Mouse (Mus musculus): Measurements from ENCODE around the gene Znrd1as. TPM values are rescaled to one million over a fixed set of nuclear protein-coding genes. Genes with fewer than 3 reads are reported as not detected.
"Not testable (repeated sequence)": the region's sequence is repeated elsewhere in the genome, so short reads cannot be mapped to it uniquely, and the experiment has no call there.

Znrd1as gene
- polyA plus RNA-seq, 1 experiment from 2014 or later, result 10.6 TPM

DNA sequence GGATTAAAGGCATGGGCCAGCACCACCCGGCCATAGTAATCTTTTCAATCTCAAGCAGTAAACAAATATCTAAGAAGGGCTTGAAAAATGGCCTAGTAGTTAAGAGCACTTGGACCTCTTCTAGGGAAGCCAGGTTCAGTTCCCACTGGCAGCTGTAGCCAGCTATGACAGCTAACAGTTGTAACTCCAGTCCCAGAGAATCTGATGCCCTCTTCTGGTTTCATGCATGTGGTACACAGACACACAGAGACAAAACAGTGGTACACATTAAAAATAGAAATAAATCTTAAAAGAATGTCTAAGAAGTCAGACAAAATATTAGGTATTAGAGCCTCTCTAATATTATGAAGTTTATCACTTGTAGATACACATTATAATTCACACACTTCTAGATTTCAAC lies 2.7 kb downstream of the Znrd1as start:
- H3K4me1 ChIP-seq, result peaks cover 20% of the 10 kb centered on the region
- no peak for DNase-seq (ENCODE audit: low spot score)
- no peak overlapping the region for H3K4me3 ChIP-seq
- 85% methylated on average over 1 of the region's 1 CpGs for WGBS
- H3K36me3 ChIP-seq, result peaks cover 8% of the 10 kb centered on the region
- no peak overlapping the region for H3K27ac ChIP-seq (replicated peaks)
- no peaks in the 10 kb centered on the region for H3K27me3 ChIP-seq (ENCODE audit: low read depth, poor library complexity, severe bottlenecking)
- no peaks in the 10 kb centered on the region for H3K9me3 ChIP-seq (replicated peaks)

DNA sequence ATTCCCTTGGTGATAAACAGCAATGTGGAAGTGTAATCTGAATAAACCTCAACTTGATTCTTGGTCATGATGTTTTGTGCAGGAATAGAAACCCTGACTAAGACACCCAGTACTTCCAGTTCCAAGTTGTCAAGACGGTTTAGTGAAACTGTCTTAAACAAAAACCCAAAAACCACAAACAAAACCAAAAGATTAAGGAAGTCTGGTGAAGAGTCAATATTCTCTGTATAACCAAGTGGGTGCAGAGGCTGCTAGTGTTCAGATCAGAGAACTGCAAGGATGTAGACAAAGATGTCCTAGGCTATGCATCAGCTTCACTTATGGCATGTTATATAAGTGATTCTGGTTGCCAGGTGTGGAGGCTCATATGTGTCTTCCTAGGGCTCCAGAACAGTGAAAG lies 8.5 kb downstream of the Znrd1as start:
- H3K9me3 ChIP-seq (replicated peaks), result no peaks in the 10 kb centered on the region
- H3K4me3 ChIP-seq, result no peak overlapping the region
- 78% methylated on average over 1 of the region's 1 CpGs for WGBS
- H3K36me3 ChIP-seq, result no peaks in the 10 kb centered on the region
- no peaks in the 10 kb centered on the region for H3K27me3 ChIP-seq (ENCODE audit: low read depth, poor library complexity, severe bottlenecking)
- no peak for DNase-seq (ENCODE audit: low spot score)
- H3K27ac ChIP-seq (replicated peaks), result no peak overlapping the region
- no peaks in the 10 kb centered on the region for H3K4me1 ChIP-seq

DNA sequence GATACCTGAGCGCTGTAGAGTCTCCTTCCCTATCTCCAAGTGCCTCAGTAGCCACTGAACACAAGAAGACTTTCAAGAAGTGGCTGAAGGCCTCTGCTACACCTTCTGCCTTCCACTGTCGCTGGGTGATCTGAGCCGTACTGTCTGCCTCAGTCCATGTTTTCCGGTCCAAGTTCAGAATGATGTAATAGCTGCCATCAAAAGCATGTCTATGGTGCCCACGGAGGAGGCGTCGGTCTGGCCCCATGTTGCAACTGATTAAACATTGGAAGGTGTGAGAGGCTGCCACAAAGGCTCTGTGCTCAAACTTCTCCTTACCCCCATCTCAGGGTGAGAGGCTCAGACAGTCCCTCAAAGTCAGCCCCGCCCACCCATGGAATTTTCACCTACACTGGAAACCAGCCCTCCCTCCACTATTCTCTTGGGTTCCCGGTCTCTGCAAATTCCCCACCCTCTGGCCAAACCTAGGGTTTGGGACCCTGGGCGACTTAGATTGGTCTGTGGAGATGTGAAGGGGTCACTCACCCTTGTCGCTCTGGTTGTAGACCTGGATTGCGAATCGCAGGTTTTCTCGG lies 12.0 kb downstream of the Znrd1as start:
- WGBS, result 83% methylated on average over 14 of the region's 14 CpGs
- Histone ChIP-seq H3K9me3 (replicated peaks) (no peaks in the 10 kb centered on the region), H3K27ac (replicated peaks) (no peak overlapping the region), H3K4me3 (no peak overlapping the region), H3K27me3 (ENCODE audit: low read depth, poor library complexity, severe bottlenecking) (no peaks in the 10 kb centered on the region), H3K4me1 (no peaks in the 10 kb centered on the region), H3K36me3 (no peaks in the 10 kb centered on the region)
- no peak for DNase-seq (ENCODE audit: low spot score)

DNA sequence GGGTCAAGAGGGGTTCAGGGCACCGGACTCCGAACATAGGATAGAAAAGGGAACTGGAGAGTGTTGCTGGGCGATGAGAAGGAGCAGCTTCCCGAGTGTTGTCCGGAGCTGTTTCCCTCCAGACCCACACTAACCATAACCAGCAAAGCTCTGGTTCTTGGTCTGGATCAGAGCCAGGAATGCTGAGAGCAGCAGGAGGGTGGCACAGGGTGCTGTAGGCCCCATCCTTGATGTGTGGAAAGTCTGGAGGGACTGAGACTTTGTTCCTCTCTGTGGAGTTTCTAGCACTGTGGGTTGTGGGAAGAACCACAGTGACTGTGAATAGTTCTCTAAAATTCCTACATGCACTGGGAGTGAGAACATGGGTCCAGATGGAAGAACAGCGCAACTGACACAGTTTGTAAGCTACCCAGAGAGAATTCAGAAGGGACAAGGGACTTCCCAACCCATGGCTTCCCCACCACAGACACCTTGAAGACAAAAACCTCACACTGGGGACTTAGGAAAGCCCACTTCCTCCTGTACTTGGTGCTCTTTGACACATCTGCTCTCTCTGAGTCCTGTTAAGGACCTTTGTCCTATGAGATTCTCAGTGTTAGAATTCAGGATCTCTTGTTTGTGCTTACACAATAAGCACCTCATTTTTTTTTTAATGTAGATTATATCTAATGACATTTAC lies 12.9 kb downstream of the Znrd1as start:
- no peaks in the 10 kb centered on the region for H3K36me3 ChIP-seq
- no peak overlapping the region for H3K27ac ChIP-seq (replicated peaks)
- no peaks in the 10 kb centered on the region for H3K4me1 ChIP-seq
- no peak for DNase-seq (ENCODE audit: low spot score)
- 91% methylated on average over 6 of the region's 6 CpGs for WGBS
- no peaks in the 10 kb centered on the region for H3K9me3 ChIP-seq (replicated peaks)
- H3K4me3 ChIP-seq, result no peak overlapping the region
- H3K27me3 ChIP-seq (ENCODE audit: low read depth, poor library complexity, severe bottlenecking), result no peaks in the 10 kb centered on the region

DNA sequence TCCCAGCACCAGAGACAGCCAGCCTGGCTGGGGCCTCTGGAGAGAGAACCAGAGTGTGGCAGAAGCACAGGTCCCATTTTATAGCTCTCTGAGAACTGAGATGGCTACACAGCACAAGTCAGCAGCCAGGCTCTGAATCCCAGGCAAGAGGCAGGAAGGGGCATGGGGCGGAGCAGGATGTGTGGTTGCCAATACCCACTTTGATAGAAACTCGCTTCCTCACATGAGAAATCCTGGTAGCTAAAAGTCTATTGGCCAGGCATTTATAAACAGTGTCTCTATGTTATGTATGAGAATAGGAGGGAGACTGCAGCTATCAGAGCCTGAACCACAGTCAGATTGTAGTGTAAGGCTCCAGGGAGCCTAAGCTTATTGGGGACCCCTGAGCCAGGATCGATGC lies 14.4 kb downstream of the Znrd1as start:
- Histone ChIP-seq H3K27ac (replicated peaks) (no peak overlapping the region), H3K4me1 (no peaks in the 10 kb centered on the region), H3K9me3 (replicated peaks) (no peaks in the 10 kb centered on the region), H3K27me3 (ENCODE audit: low read depth, poor library complexity, severe bottlenecking) (0 out of 2 replicates have a peak, but pooled peaks cover 5% of the 10 kb centered on the region), H3K36me3 (no peaks in the 10 kb centered on the region), H3K4me3 (no peak overlapping the region)
- DNase-seq (ENCODE audit: low spot score), result no peak
- WGBS, result 82% methylated on average over 3 of the region's 3 CpGs

DNA sequence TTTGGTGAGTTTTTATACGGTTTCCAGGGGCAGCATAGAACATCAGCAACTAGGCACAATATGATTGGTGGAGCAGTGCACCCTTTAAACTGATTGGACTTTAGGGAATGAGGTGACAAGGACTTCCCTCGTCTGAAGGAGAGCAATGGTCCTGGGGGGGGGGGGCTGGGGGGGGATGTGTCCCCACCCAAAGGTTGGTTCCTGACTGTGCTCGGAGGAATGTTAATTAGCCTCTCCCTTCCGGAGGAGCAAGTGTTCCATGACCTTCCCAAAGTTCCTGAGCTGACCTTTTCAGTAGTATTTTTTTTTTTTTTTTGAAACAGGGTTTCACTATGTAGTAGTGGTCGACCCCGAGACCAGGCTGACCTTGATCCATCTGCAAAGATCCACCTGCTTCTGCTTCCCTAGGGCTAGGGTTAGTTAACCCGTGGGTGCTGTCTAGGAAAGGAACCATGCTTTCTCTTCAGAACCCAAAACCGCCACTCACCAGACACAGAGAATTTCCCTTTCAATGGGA lies 14.9 kb downstream of the Znrd1as start:
- H3K9me3 ChIP-seq (replicated peaks), result no peaks in the 10 kb centered on the region
- 84% methylated on average over 8 of the region's 8 CpGs for WGBS
- no peaks in the 10 kb centered on the region for H3K36me3 ChIP-seq
- no peaks in the 10 kb centered on the region for H3K4me1 ChIP-seq
- peaks cover 6% of the 10 kb centered on the region for H3K27me3 ChIP-seq (ENCODE audit: low read depth, poor library complexity, severe bottlenecking)
- no peak overlapping the region for H3K4me3 ChIP-seq
- no peak for DNase-seq (ENCODE audit: low spot score)
- no peak overlapping the region for H3K27ac ChIP-seq (replicated peaks)

DNA sequence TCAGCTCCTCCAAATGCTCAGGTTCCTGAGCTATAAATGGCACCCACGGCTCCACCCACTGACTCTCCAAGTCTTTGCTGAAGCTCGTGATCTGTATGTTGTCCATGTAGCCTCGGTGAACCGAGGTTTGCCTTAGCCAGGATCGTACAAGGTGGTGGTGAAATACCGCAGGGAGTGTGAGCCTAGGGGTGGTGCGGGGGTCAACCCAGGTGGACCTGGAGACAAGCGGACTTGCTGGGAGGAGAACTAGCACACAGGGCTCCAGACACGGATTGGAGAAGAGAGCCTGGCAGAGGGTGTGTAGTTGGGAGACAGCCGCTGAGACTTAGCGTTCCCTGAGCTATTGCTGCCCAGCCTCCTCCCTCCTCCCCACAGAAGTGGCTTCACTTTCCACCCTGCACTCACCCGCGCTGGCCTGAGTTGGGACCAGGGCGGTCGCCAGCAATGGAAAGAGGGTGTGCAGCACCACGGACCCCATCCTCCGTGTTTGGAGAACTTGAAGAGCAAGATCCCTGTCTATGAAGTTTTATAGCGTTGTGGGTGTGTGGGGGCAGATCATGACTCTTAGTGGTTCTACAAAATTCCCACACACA lies 22.9 kb downstream of the Znrd1as start, which contains the start of gene 2410137M14Rik:
Gene 2410137M14Rik, minus strand, starts transcription at position 17 of the 593 bp plus-strand sequence.
- Histone ChIP-seq H3K4me1 (peaks cover 23% of the 10 kb centered on the region), H3K9me3 (replicated peaks) (no peaks in the 10 kb centered on the region), H3K27me3 (ENCODE audit: low read depth, poor library complexity, severe bottlenecking) (peaks cover 66% of the 10 kb centered on the region), H3K4me3 (peak within 1 kb of the TSS; percentile 30), H3K36me3 (no peaks in the 10 kb centered on the region), H3K27ac (replicated peaks) (0 out of 2 replicates have a peak within 1 kb of the TSS, but pooled peaks have one; percentile 1)
- no peak for DNase-seq (ENCODE audit: low spot score)
- WGBS, result 14% methylated on average over 18 of the region's 18 CpGs

DNA sequence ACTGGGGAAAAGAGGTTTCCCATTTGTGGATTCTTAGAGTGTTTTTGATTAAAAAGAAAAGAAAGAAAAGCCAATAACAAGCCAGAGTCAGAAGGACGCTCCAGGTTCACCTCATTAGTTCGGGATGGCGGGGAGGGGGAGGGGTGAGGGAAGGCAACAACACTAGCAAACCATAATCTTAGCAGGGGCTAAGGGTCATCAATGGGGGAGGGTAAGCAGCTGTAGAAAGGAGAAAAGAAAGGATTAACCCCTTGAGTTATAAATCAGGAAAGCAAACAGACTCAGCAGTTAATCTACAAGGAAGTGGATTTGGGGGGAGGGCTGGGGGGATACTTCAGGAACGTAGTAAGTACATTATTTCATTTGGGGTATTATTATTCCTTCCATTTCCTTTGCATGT lies 23.5 kb downstream of the Znrd1as start:
- Histone ChIP-seq H3K4me1 (peaks cover 23% of the 10 kb centered on the region), H3K27ac (replicated peaks) (no peak overlapping the region), H3K9me3 (replicated peaks) (no peaks in the 10 kb centered on the region), H3K4me3 (peak overlapping the region; percentile 30), H3K27me3 (ENCODE audit: low read depth, poor library complexity, severe bottlenecking) (peaks cover 72% of the 10 kb centered on the region), H3K36me3 (no peaks in the 10 kb centered on the region)
- WGBS, result 4% methylated on average over 4 of the region's 4 CpGs
- peak; percentile 47 for DNase-seq (ENCODE audit: low spot score)

DNA sequence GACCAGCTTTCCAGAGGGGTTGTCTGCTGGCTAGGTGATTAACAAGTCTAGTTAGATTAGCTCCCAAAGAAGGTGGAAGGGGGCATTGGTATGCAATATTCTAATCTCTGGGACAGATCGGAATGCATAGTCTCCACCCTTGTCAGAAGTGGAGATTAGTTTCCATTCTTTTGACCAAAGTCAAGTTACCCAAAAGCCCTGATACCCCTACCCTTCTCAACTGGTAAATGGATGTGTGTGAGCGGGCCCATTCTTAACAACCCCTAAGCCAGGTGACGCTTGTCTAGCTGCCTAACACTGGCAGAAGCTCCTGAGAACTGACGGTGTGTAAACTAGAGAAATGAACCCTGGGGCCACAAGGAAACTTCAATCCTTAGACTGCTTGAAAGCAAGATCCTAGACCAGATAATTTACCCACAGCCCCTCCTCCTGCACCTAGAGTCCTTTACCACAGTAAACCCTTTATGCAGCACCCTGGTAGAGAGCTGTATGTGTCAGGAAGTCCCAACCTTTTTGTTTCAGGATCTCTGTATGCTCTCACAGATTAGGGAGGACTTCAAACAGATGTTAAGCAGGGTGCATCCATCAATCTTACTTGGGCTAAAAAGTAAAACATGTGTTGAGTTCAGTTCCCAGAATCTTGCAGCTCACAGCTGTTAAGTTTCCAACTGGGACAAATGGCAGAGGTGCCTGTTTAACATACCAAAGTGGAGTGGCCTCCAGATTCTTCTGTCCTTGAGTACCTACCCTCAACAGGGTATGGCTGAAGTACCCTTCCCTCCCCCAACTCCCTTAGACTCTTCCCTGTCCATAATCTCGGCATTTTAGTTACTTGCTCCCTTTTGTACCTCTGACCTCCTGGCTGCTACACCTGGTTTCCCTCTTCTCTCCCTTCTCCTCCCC lies 24.1 kb downstream of the Znrd1as start:
- H3K36me3 ChIP-seq, result no peaks in the 10 kb centered on the region
- 31% methylated on average over 5 of the region's 5 CpGs for WGBS
- peak overlapping the region; percentile 30; the same call in 1 of the 2 replicates for H3K4me3 ChIP-seq
- peaks cover 74% of the 10 kb centered on the region for H3K27me3 ChIP-seq (ENCODE audit: low read depth, poor library complexity, severe bottlenecking)
- no peak overlapping the region for H3K27ac ChIP-seq (replicated peaks)
- no peak for DNase-seq (ENCODE audit: low spot score)
- no peaks in the 10 kb centered on the region for H3K9me3 ChIP-seq (replicated peaks)
- H3K4me1 ChIP-seq, result peaks cover 23% of the 10 kb centered on the region

DNA sequence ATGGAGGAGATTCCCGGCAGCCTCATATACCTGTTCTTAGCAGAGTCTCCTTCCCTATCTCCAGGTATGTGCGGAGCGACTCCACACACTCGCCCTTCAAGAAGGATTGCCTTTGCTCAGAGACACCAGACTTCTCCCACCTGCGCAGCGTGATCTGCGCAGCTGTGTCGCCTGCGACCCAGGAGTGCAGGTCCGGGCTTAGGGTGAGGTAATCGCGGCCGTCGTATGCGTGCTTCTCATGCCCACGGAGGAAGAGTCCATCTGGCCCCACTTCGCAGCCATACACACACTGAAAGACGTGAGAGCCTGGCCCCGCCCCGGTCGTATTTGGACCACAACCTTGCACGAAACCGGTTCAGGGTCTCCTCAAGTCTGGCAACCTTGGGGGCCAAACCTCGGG lies 30.1 kb downstream of the Znrd1as start:
- DNase-seq (ENCODE audit: low spot score), result no peak
- Histone ChIP-seq H3K27me3 (ENCODE audit: low read depth, poor library complexity, severe bottlenecking) (peaks cover 66% of the 10 kb centered on the region), H3K4me3 (peak overlapping the region; percentile 28), H3K9me3 (replicated peaks) (no peaks in the 10 kb centered on the region), H3K36me3 (no peaks in the 10 kb centered on the region), H3K27ac (replicated peaks) (no peak overlapping the region), H3K4me1 (peaks cover 6% of the 10 kb centered on the region; the same call in 1 of the 2 replicates)
- 4% methylated on average over 24 of the region's 24 CpGs for WGBS

DNA sequence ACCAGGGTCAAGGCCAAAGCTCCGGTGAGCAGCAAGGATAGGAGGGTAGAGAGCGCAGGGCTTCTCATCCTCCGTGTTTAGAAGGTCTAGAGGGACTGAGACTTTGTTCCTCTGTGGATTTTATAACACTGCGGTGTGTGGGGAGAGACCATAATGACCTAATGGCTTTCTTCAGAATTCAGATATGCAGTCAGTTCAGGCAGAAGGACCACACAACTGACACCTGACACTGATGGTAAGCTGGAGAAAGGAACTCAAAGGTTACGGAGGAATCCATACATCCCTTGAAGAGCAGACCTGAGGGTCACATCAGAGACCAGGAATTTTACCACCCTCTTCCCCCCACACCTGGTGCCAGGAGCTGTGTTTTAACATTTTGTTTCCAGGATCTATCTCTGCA lies 31.0 kb downstream of the Znrd1as start, which contains the start of gene H2-M5:
Gene H2-M5, minus strand, starts transcription at position 101 of the 400 bp plus-strand sequence.
- no peaks in the 10 kb centered on the region for H3K36me3 ChIP-seq
- H3K4me1 ChIP-seq, result peaks cover 6% of the 10 kb centered on the region; the same call in 1 of the 2 replicates
- H3K27ac ChIP-seq (replicated peaks), result no peak within 1 kb of the TSS
- H3K27me3 ChIP-seq (ENCODE audit: low read depth, poor library complexity, severe bottlenecking), result peaks cover 58% of the 10 kb centered on the region
- DNase-seq (ENCODE audit: low spot score), result no peak
- H3K4me3 ChIP-seq, result peak within 1 kb of the TSS; percentile 28
- 18% methylated on average over 5 of the region's 5 CpGs for WGBS
- H3K9me3 ChIP-seq (replicated peaks), result no peaks in the 10 kb centered on the region

DNA sequence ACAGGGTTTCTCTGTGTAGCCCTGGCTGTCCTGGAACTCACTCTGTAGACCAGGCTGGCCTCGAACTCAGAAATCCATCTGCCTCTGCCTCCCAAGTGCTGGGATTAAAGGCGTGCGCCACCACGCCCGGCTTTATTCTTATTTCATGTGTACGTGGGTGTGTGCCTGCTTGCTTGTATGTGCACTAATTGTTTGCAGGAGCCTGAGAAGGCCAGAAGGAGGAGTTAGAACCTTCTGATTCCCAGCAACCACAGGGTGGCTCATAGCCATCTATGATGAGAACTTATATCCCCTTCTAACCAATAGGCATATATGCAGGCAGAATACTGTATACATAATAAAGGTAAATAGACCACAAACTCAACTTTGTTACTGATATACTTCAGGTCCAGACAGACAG lies 32.2 kb downstream of the Znrd1as start:
- DNase-seq (ENCODE audit: low spot score), result not testable (repeated sequence)
- 88% methylated on average over 6 of the region's 6 CpGs for WGBS

More for the DNA sequence above, 32.2 kb downstream of the Znrd1as start:
- H3K9me3 ChIP-seq (replicated peaks); H3K27ac ChIP-seq (replicated peaks); H3K4me1 ChIP-seq; H3K4me3 ChIP-seq; H3K36me3 ChIP-seq: not testable (repeated sequence)
- peaks cover 49% of the 10 kb centered on the region for H3K27me3 ChIP-seq (ENCODE audit: low read depth, poor library complexity, severe bottlenecking)
